In genomic region chr13:74302050-74303037, GRCm38 (mm10) we compare ENCODE assay signal across 12 mouse cellular contexts. TPM values are rescaled to one million over a fixed set of nuclear protein-coding genes. Genes with fewer than 3 reads are reported as not detected.
DNase-seq lines count a peak whose midpoint lies in the region; ATAC-seq and TF ChIP-seq lines count a peak whose summit lies in the region.
"Had no signal": no experiment of that assay in that cellular context is flagged by ENCODE, and none has a peak within 500 bp of the region (broad histone marks: within the 10 kb centered on the region; RNA-seq: fewer than 3 reads in every experiment).

No protein-coding gene starts in this region.

- H3K4me1 ChIP-seq in lung, postnatal 0 days (ENCODE audit: insufficient read depth, low read depth, low read length): no peaks in the 10 kb centered on the region
- H3K4me1 ChIP-seq: limb, embryonic 12.5 days; midbrain, embryonic 13.5 days had no signal

- DNase-seq in gastrocnemius, adult 2 months: no peak
- no peak for DNase-seq in gastrocnemius, postnatal 36 days
- peak; percentile 21 for DNase-seq in lung, postnatal 0 days (ENCODE audit: low spot score)
- no peak for DNase-seq in lung, postnatal 25 days (ENCODE audit: low spot score)
- peak; percentile 30 for DNase-seq in ES-CJ7 (ENCODE audit: low read depth, low spot score)
- DNase-seq in induced T-regulatory cell, adult 2 months (ENCODE audit: low read depth): peak; percentile 32
- DNase-seq in testis, postnatal 10 days (ENCODE audit: low spot score): no peak
- DNase-seq: heart, postnatal 36 days had no signal

- peak; percentile 75 for ATAC-seq in lung, postnatal 0 days
- ATAC-seq in cerebellum, adult (ENCODE audit: insufficient number of reproducible peaks, low FRiP score, low TSS enrichment): no peak

- TF ChIP-seq EP300 in lung, postnatal 0 days (IDR thresholded peaks at IDR 0.05): no peak; the same call in 1 of the 2 replicates

- no peak overlapping the region for H3K4me3 ChIP-seq in gastrocnemius, adult 2 months
- H3K4me3 ChIP-seq in lung, postnatal 0 days (ENCODE audit: low read depth, low read length): no peak overlapping the region
- H3K4me3 ChIP-seq: limb, embryonic 12.5 days; midbrain, embryonic 13.5 days had no signal

- intact Hi-C loops in gastrocnemius, adult 2 months (cut with DNase I): loop anchor here (5.0 kb wide), 3 partner anchors 95 to 470 kb away; partner anchors contain the start of gene Exoc3
- intact Hi-C loops in gastrocnemius, postnatal 36 days (cut with DNase I): loop anchor here (5.0 to 10.0 kb wide), 3 partner anchors 110 to 338 kb away; partner anchors contain the start of gene Zdhhc11

- H3K4me2 ChIP-seq in lung, postnatal 0 days (replicated peaks; ENCODE audit: low read depth, low read length): no peak overlapping the region
- H3K4me2 ChIP-seq: limb, embryonic 12.5 days; midbrain, embryonic 13.5 days had no signal

- no peak overlapping the region for H3K27ac ChIP-seq in gastrocnemius, adult 2 months
- H3K27ac ChIP-seq in lung, postnatal 0 days (ENCODE audit: low read length): no peak overlapping the region; the same call in 1 of the 2 replicates
- H3K27ac ChIP-seq: limb, embryonic 12.5 days; midbrain, embryonic 13.5 days had no signal

- peak; percentile 12; the same call in 1 of the 2 replicates for TF ChIP-seq CTCF in gastrocnemius, adult 2 months (IDR thresholded peaks at IDR 0.05)
- TF ChIP-seq CTCF in lung, postnatal 0 days (IDR thresholded peaks at IDR 0.05): peak; percentile 51

- no peak overlapping the region for H3K9ac ChIP-seq in lung, postnatal 0 days (replicated peaks; ENCODE audit: low read depth)
- H3K9ac ChIP-seq: limb, embryonic 12.5 days; midbrain, embryonic 13.5 days had no signal

- H3K9me3 ChIP-seq in lung, postnatal 0 days (ENCODE audit: low read length): no peaks in the 10 kb centered on the region
- H3K9me3 ChIP-seq: limb, embryonic 12.5 days; midbrain, embryonic 13.5 days had no signal

- no peaks in the 10 kb centered on the region for H3K27me3 ChIP-seq in lung, postnatal 0 days (replicated peaks; ENCODE audit: insufficient read depth, low read length)
- H3K27me3 ChIP-seq: limb, embryonic 12.5 days; midbrain, embryonic 13.5 days had no signal

- H3K36me3 ChIP-seq in lung, postnatal 0 days (ENCODE audit: insufficient read depth, low read length): peaks cover 29% of the 10 kb centered on the region

- 76% methylated on average over 10 of the region's 10 CpGs for WGBS in lung, postnatal 0 days

RNA-seq across cellular contexts. Expression of gene Ahrr, which starts 10.2 kb away (rescaled TPM):
- not detected for total RNA-seq in gastrocnemius, adult 2 months (2021)
- not detected for total RNA-seq in gastrocnemius, postnatal 36 days (2021)
- 0.21 and 0.37 TPM in 2 replicates for polyA plus RNA-seq in lung, postnatal 0 days (2015; fragmentation: Nextera tagmentation; extraction: Ambion mirVana)
- total RNA-seq: gastrocnemius, adult 18-20 months had no signal

RNA-seq across cellular contexts. Expression of gene Pdcd6, which starts 15.0 kb away (rescaled TPM):
- 10 to 100 TPM; 18.0 to 18.3 TPM for total RNA-seq in gastrocnemius, adult 2 months (2021)
- 10 to 100 TPM; 15.4 to 18.1 TPM for total RNA-seq in gastrocnemius, postnatal 36 days (2021)
- 140 and 151 TPM in 2 replicates for polyA plus RNA-seq in lung, postnatal 0 days (2015; fragmentation: Nextera tagmentation; extraction: Ambion mirVana)

RNA-seq across cellular contexts. Expression of gene Sdha, which starts 47.7 kb away (rescaled TPM):
- 100 to 1,000 TPM; 600 to 778 TPM for total RNA-seq in gastrocnemius, adult 2 months (2021)
- 100 to 1,000 TPM; 627 to 644 TPM for total RNA-seq in gastrocnemius, postnatal 36 days (2021)
- polyA plus RNA-seq in lung, postnatal 0 days (2015; fragmentation: Nextera tagmentation; extraction: Ambion mirVana): 141 and 162 TPM in 2 replicates

RNA-seq across cellular contexts. Expression of gene Ccdc127, which starts 47.8 kb away (rescaled TPM):
- 10 to 100 TPM; 51.5 to 61.4 TPM for total RNA-seq in gastrocnemius, adult 2 months (2021)
- total RNA-seq in gastrocnemius, postnatal 36 days (2021): 10 to 100 TPM; 43.7 to 46.4 TPM
- 26.0 and 29.1 TPM in 2 replicates for polyA plus RNA-seq in lung, postnatal 0 days (2015; fragmentation: Nextera tagmentation; extraction: Ambion mirVana)

Comparison
In these comparisons a context has a peak if more than half of its experiments do, and no peak if none do; other contexts are left out.
1. DNase-seq: peak in lung, postnatal 0 days (single experiment), ES-CJ7 (single experiment) and induced T-regulatory cell, adult 2 months (single experiment); none in gastrocnemius, adult 2 months (single experiment), gastrocnemius, postnatal 36 days (0 of 2), lung, postnatal 25 days (single experiment) and testis, postnatal 10 days (single experiment).